Comparison of ENCODE assay signal across 22 mouse cellular contexts in genomic region chr4:89466766-89467165, GRCm38 (mm10).
DNase-seq lines count a peak whose midpoint lies in the region; ATAC-seq and TF ChIP-seq lines count a peak whose summit lies in the region.
"Had no signal": no experiment of that assay in that cellular context is flagged by ENCODE, and none has a peak within 500 bp of the region (broad histone marks: within the 10 kb centered on the region; RNA-seq: fewer than 3 reads in every experiment).

No protein-coding gene starts in this region.

- H3K9ac ChIP-seq in intestine, embryonic 14.5 days (ENCODE audit: low read length), result no peak overlapping the region
- no peak overlapping the region for H3K9ac ChIP-seq in intestine, embryonic 16.5 days (ENCODE audit: low read depth, low read length)
- H3K9ac ChIP-seq: embryonic facial prominence, embryonic 15.5 days; forebrain, embryonic 12.5 days; hindbrain, embryonic 12.5 days had no signal

- ATAC-seq in intestine, embryonic 14.5 days (replicated peaks; ENCODE audit: low FRiP score, low TSS enrichment, low read depth), result no peak
- ATAC-seq in intestine, embryonic 16.5 days, result no peak
- ATAC-seq: forebrain, embryonic 16.5 days; hindbrain, embryonic 16.5 days; inflammation-experienced regulatory T-cells, adult 6 months had no signal

- no peaks in the 10 kb centered on the region for H3K36me3 ChIP-seq in intestine, embryonic 14.5 days (ENCODE audit: control insufficient read depth, insufficient read depth, low read length)
- H3K36me3 ChIP-seq in intestine, embryonic 16.5 days (ENCODE audit: control insufficient read depth, insufficient read depth, low read length), result no peaks in the 10 kb centered on the region
- H3K36me3 ChIP-seq: embryonic facial prominence, embryonic 15.5 days; forebrain, embryonic 12.5 days; heart, embryonic 10.5 days; hindbrain, embryonic 12.5 days had no signal

- H3K27me3 ChIP-seq in intestine, embryonic 14.5 days (replicated peaks; ENCODE audit: control insufficient read depth, insufficient read depth, low read length), result no peaks in the 10 kb centered on the region
- H3K27me3 ChIP-seq in intestine, embryonic 16.5 days (replicated peaks; ENCODE audit: control insufficient read depth, insufficient read depth, low read length), result no peaks in the 10 kb centered on the region
- H3K27me3 ChIP-seq: embryonic facial prominence, embryonic 15.5 days; hindbrain, embryonic 12.5 days had no signal

- no peak for TF ChIP-seq POLR2A in embryonic fibroblast, embryonic 13.5 days (IDR thresholded peaks at IDR 0.05; ENCODE audit: low read depth, low read length)

- no peak overlapping the region for H3K4me2 ChIP-seq in intestine, embryonic 14.5 days (ENCODE audit: low read length)
- no peak overlapping the region for H3K4me2 ChIP-seq in intestine, embryonic 16.5 days (ENCODE audit: low read depth, low read length)
- H3K4me2 ChIP-seq: embryonic facial prominence, embryonic 15.5 days; forebrain, embryonic 12.5 days; hindbrain, embryonic 12.5 days had no signal

- H3K27ac ChIP-seq in intestine, embryonic 14.5 days (ENCODE audit: low read depth), result no peak overlapping the region
- no peak overlapping the region for H3K27ac ChIP-seq in intestine, embryonic 16.5 days (ENCODE audit: low read length)
- H3K27ac ChIP-seq in embryonic fibroblast, embryonic 13.5 days (ENCODE audit: insufficient read depth, low read length), result peak overlapping the region; percentile 47; the same call in 1 of the 2 replicates
- H3K27ac ChIP-seq: embryonic facial prominence, embryonic 15.5 days; forebrain, embryonic 12.5 days; gastrocnemius, adult 2 months; heart, embryonic 10.5 days; hindbrain, embryonic 12.5 days had no signal

- no peak overlapping the region for H3K4me3 ChIP-seq in intestine, embryonic 14.5 days (ENCODE audit: low read depth, low read length)
- H3K4me3 ChIP-seq in intestine, embryonic 16.5 days (ENCODE audit: low read length), result no peak overlapping the region
- H3K4me3 ChIP-seq in embryonic fibroblast, embryonic 13.5 days (ENCODE audit: insufficient read depth, low read length), result no peak overlapping the region
- H3K4me3 ChIP-seq: embryonic facial prominence, embryonic 15.5 days; forebrain, embryonic 12.5 days; gastrocnemius, adult 2 months; heart, embryonic 10.5 days; hindbrain, embryonic 12.5 days had no signal

- peak; percentile 13 for DNase-seq in intestine, embryonic 14.5 days (ENCODE audit: low spot score)
- DNase-seq in 3134 (ENCODE audit: extremely low read depth, insufficient read length, low spot score) (peak; percentile 63), 416B (ENCODE audit: low read depth) (peak; percentile 36)
- no peak for DNase-seq in kidney, postnatal 25 days
- DNase-seq in thymus, postnatal 36 days, result no peak
- DNase-seq: adrenal gland, postnatal 25 days; cerebellum, adult 2 months; cerebellum, postnatal 10 days; embryo, embryonic 11 days; gastrocnemius, adult 2 months; gastrocnemius, postnatal 25 days; heart, postnatal 10 days; heart, postnatal 4 days had no signal

- TF ChIP-seq CTCF in embryonic fibroblast, embryonic 13.5 days (IDR thresholded peaks at IDR 0.05; ENCODE audit: borderline replicate concordance, insufficient read depth, low read length), result no peak

- 95% methylated on average over 3 of the region's 3 CpGs for WGBS in intestine, embryonic 14.5 days
- WGBS in intestine, embryonic 16.5 days, result 81% methylated on average over 3 of the region's 3 CpGs

- no peaks in the 10 kb centered on the region for H3K9me3 ChIP-seq in intestine, embryonic 14.5 days (ENCODE audit: control insufficient read depth, low read length)
- H3K9me3 ChIP-seq in intestine, embryonic 16.5 days (ENCODE audit: control insufficient read depth, low read length), result no peaks in the 10 kb centered on the region
- H3K9me3 ChIP-seq: embryonic facial prominence, embryonic 15.5 days; forebrain, embryonic 12.5 days; heart, embryonic 10.5 days; hindbrain, embryonic 12.5 days had no signal

- peaks cover 5% of the 10 kb centered on the region for H3K4me1 ChIP-seq in intestine, embryonic 14.5 days (replicated peaks; ENCODE audit: control insufficient read depth, insufficient read depth, low read length)
- H3K4me1 ChIP-seq in intestine, embryonic 16.5 days (ENCODE audit: control insufficient read depth, insufficient read depth, low read length), result no peaks in the 10 kb centered on the region; the same call in 1 of the 2 replicates
- H3K4me1 ChIP-seq in embryonic fibroblast, embryonic 13.5 days (ENCODE audit: control insufficient read depth, insufficient read depth, low read length), result peaks cover 21% of the 10 kb centered on the region
- H3K4me1 ChIP-seq: heart, embryonic 10.5 days had no signal

Comparison
In these comparisons a context has a peak if more than half of its experiments do, and no peak if none do; other contexts are left out.
1. DNase-seq: peak in intestine, embryonic 14.5 days (single experiment), 3134 (single experiment) and 416B (single experiment); none in kidney, postnatal 25 days (0 of 2) and thymus, postnatal 36 days (0 of 2).